Mouse (Mus musculus): Measurements from ENCODE around the gene Git2. TPM values are rescaled to one million over a fixed set of nuclear protein-coding genes. Genes with fewer than 3 reads are reported as not detected.

Git2 gene
- polyA plus RNA-seq, 1 experiment from 2014 or later: 51.8 TPM

DNA sequence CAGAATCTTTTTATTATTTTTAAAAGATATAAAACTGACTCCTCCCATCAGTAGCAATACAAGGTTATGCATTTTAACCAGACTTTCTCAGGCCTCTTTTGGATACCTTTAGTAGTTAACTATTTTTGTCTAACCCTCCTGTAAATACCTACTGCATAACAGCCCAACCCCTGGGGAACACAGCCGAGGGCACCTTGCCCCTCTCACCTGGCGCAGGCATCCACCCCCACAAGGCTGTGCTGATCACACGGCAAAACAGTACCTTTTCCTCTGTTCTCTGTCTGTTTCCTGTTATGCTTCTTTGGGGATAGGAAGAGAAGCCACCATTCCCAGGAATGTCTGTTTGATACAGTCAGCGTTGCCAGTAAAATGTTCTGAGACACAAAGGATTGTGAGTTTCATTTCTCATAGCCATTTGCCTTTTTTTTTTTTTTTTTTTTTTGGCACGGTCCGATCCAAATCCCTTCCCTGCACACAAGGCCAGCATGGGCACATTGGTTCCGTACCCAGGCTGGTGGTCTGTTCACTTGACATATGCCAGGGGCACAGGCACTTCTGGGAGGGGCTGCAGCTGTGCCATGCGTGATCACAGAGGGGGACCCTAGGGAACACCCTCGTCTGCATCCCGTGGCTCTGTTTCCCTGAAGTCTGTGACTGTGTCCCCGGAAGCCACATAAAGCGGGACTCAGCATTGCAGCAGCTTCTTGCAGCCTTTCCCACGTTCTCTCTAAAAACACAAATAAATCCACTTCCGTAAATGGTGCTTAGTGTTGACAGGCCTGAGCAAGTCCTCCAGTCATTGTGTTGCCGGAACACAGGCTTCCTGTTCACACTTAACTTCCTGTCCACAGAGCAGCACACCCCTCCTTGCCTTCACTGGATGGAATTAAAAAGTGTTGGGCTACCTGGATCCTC lies 30.4 kb upstream of the Git2 start:
- H3K36me3 ChIP-seq (ENCODE audit: insufficient read depth): peaks cover 80% of the 10 kb centered on the region
- DNase-seq: peak; percentile 44
- no peak overlapping the region for H3K4me3 ChIP-seq (ENCODE audit: low read depth, low read length)
- H3K9me3 ChIP-seq (ENCODE audit: low read depth, low read length): no peaks in the 10 kb centered on the region
- no peak for TF ChIP-seq CTCF (IDR thresholded peaks at IDR 0.05; ENCODE audit: low read depth)
- no peaks in the 10 kb centered on the region for H3K4me1 ChIP-seq (ENCODE audit: insufficient read depth)
- no peak overlapping the region for H3K9ac ChIP-seq
- H3K27me3 ChIP-seq (ENCODE audit: insufficient read depth, low read length): no peaks in the 10 kb centered on the region
- no peak for ATAC-seq (ENCODE audit: insufficient read depth)
- 69% methylated on average over 15 of the region's 15 CpGs for WGBS
- peak overlapping the region; percentile 18 for H3K4me2 ChIP-seq
- H3K27ac ChIP-seq (ENCODE audit: low read depth): peak overlapping the region; percentile 46

DNA sequence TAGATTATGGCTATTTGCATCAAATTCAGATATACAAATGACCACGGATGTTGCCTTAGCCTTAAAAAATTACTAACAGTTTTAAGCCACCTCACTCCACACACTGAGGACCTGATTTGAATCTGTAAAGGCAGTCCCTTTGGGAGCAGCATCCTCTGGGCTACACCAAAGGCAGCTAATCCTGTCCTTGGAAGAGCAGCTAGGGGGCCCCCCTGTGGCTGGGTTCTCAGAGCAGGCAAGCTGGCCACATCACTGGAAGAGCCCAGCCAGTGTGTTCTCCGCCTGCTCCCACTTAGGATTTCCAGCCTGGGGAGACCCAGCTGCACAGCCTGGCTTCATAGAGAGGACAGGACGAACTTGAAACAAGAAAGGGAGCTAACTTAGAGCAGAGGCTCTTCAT lies 29.6 kb upstream of the Git2 start:
- TF ChIP-seq CTCF (IDR thresholded peaks at IDR 0.05; ENCODE audit: low read depth): peak; percentile 44
- Histone ChIP-seq H3K4me3 (ENCODE audit: low read depth, low read length) (no peak overlapping the region), H3K9me3 (ENCODE audit: low read depth, low read length) (no peaks in the 10 kb centered on the region), H3K36me3 (ENCODE audit: insufficient read depth) (peaks cover 86% of the 10 kb centered on the region), H3K9ac (no peak overlapping the region), H3K4me1 (ENCODE audit: insufficient read depth) (no peaks in the 10 kb centered on the region), H3K27ac (ENCODE audit: low read depth) (0 out of 2 replicates have a peak overlapping the region, but pooled peaks have one; percentile 33), H3K27me3 (ENCODE audit: insufficient read depth, low read length) (no peaks in the 10 kb centered on the region), H3K4me2 (no peak overlapping the region)
- 49% methylated on average over 3 of the region's 3 CpGs for WGBS
- DNase-seq (peak; percentile 65), ATAC-seq (ENCODE audit: insufficient read depth) (no peak)

DNA sequence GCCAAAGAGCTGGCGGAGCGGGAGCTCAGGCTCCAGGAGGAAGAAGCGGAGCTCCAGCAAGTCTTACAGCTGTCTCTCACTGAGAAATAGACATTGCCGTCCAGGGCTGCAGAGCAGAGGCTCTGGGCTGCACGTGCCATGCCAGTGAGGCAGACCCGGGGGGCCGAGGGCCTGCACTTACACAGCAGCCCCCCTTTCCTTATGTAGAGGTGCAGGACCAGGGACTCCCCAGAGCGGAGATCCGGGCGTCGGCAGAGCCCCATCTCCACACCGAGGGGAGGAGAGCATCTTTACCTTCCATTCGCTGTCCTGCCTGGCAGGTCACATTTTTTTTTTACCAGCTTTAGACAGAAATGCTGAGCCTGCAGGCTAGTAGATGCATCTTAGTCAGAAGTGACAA lies 29.0 kb upstream of the Git2 start:
- no peaks in the 10 kb centered on the region for H3K4me1 ChIP-seq (ENCODE audit: insufficient read depth)
- no peak overlapping the region for H3K4me3 ChIP-seq (ENCODE audit: low read depth, low read length)
- no peaks in the 10 kb centered on the region for H3K27me3 ChIP-seq (ENCODE audit: insufficient read depth, low read length)
- H3K9ac ChIP-seq: no peak overlapping the region
- ATAC-seq (ENCODE audit: insufficient read depth) (no peak), DNase-seq (no peak)
- H3K4me2 ChIP-seq: no peak overlapping the region
- 90% methylated on average over 13 of the region's 13 CpGs for WGBS
- H3K27ac ChIP-seq (ENCODE audit: low read depth): no peak overlapping the region
- H3K36me3 ChIP-seq (ENCODE audit: insufficient read depth): peaks cover 91% of the 10 kb centered on the region
- no peaks in the 10 kb centered on the region for H3K9me3 ChIP-seq (ENCODE audit: low read depth, low read length)
- no peak for TF ChIP-seq CTCF (IDR thresholded peaks at IDR 0.05; ENCODE audit: low read depth)

DNA sequence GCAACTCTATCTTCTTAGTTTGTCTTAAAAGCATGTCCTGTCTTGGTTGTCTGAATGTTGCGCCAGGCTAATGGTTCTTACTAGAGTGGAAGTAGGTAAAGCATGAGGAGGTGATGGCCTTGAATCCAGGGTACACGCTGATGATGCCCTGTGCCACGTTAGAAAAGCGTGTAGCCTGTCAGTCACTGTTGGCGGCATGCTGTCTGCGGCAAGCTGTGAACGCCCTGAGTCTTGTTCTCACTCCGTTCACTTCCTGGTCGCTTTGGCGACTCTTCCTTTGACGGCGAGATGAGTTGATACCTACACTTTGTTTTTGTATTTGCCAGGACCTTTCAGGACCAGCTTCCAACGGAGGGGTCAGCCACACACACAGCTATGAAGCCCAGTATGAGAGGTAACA lies 27.9 kb upstream of the Git2 start:
- H3K27me3 ChIP-seq (ENCODE audit: insufficient read depth, low read length): no peaks in the 10 kb centered on the region
- H3K27ac ChIP-seq (ENCODE audit: low read depth): no peak overlapping the region
- no peak overlapping the region for H3K9ac ChIP-seq
- DNase-seq (no peak), ATAC-seq (ENCODE audit: insufficient read depth) (no peak)
- no peak overlapping the region for H3K4me2 ChIP-seq
- 86% methylated on average over 13 of the region's 13 CpGs for WGBS
- no peaks in the 10 kb centered on the region for H3K9me3 ChIP-seq (ENCODE audit: low read depth, low read length)
- H3K36me3 ChIP-seq (ENCODE audit: insufficient read depth): peaks cover 91% of the 10 kb centered on the region
- no peaks in the 10 kb centered on the region for H3K4me1 ChIP-seq (ENCODE audit: insufficient read depth)
- no peak for TF ChIP-seq CTCF (IDR thresholded peaks at IDR 0.05; ENCODE audit: low read depth)
- H3K4me3 ChIP-seq (ENCODE audit: low read depth, low read length): no peak overlapping the region

DNA sequence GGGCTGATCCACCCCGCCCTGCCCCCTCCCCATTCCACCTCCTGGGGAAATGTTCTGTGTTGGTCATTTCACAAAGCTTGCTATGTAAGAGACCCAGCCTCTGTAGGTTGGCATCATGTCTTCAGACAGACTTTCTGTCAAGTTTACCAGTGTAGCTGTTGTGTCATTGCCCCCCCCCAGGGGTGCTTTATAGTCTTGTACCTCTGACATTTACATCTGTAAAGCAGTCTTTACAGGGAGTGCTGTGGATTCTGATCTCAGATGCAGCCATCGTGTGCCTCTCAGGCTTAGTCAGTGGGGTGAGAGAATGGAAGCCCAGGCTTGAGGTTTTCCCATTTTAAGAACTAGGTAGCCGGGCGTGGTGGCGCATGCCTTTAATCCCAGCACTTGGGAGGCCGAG lies 26.5 kb upstream of the Git2 start:
- Histone ChIP-seq H3K36me3 (ENCODE audit: insufficient read depth) (peaks cover 85% of the 10 kb centered on the region), H3K27me3 (ENCODE audit: insufficient read depth, low read length) (no peaks in the 10 kb centered on the region), H3K9me3 (ENCODE audit: low read depth, low read length) (no peaks in the 10 kb centered on the region), H3K27ac (ENCODE audit: low read depth) (no peak overlapping the region), H3K9ac (no peak overlapping the region), H3K4me1 (ENCODE audit: insufficient read depth) (no peaks in the 10 kb centered on the region; the same call in 1 of the 2 replicates), H3K4me2 (no peak overlapping the region), H3K4me3 (ENCODE audit: low read depth, low read length) (no peak overlapping the region)
- WGBS: 89% methylated on average over 6 of the region's 6 CpGs
- TF ChIP-seq CTCF (IDR thresholded peaks at IDR 0.05; ENCODE audit: low read depth): no peak
- DNase-seq (no peak), ATAC-seq (ENCODE audit: insufficient read depth) (no peak)

DNA sequence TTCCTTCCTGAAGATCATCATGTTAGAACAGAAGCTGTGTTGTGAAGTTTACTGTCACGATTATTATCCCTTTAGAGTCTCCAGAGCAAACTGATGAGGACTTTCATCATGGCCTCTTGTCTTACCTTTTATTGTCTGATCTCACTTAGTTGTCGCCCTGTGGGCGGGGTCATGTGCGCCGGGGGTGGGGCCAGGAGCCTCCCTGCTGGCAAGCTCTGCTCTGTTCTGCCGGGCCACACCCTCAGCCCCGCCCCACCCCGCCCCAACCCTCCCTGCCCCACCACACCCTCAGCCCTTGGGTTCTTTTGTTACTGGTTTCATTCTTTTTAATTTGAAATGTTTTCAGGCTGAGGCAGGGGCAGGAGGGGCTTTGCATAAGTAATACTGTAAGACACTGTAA lies 25.7 kb upstream of the Git2 start:
- Histone ChIP-seq H3K4me1 (ENCODE audit: insufficient read depth) (no peaks in the 10 kb centered on the region; the same call in 1 of the 2 replicates), H3K9ac (no peak overlapping the region), H3K4me3 (ENCODE audit: low read depth, low read length) (no peak overlapping the region), H3K27me3 (ENCODE audit: insufficient read depth, low read length) (no peaks in the 10 kb centered on the region), H3K27ac (ENCODE audit: low read depth) (no peak overlapping the region), H3K9me3 (ENCODE audit: low read depth, low read length) (no peaks in the 10 kb centered on the region), H3K36me3 (ENCODE audit: insufficient read depth) (peaks cover 78% of the 10 kb centered on the region), H3K4me2 (no peak overlapping the region)
- DNase-seq (no peak), ATAC-seq (ENCODE audit: insufficient read depth) (no peak)
- 36% methylated on average over 8 of the region's 8 CpGs for WGBS
- TF ChIP-seq CTCF (IDR thresholded peaks at IDR 0.05; ENCODE audit: low read depth): no peak

DNA sequence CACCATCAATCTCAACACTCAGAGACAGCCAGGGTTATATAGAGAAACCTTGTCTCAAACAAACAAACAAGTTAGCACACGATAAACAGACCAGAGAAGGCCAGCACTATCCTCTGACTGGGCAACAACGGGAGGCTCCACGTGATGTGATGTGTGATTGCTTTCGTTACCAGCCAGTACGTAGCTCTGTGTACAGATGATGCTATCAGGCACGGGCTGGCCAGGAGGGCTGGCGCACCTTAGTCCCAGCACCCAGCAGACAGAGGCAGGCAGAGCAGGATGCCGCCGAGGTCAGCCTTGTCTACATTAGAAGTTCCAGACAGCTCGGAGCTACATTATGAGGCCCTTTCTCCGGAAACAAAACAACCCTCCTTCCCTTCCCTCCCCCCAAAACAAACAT lies 24.5 kb upstream of the Git2 start:
- H3K4me3 ChIP-seq (ENCODE audit: low read depth, low read length): no peak overlapping the region
- no peak overlapping the region for H3K4me2 ChIP-seq
- peaks cover 67% of the 10 kb centered on the region for H3K36me3 ChIP-seq (ENCODE audit: insufficient read depth)
- no peak overlapping the region for H3K9ac ChIP-seq
- ATAC-seq (ENCODE audit: insufficient read depth) (no peak), DNase-seq (no peak)
- TF ChIP-seq CTCF (IDR thresholded peaks at IDR 0.05; ENCODE audit: low read depth): no peak
- no peaks in the 10 kb centered on the region for H3K9me3 ChIP-seq (ENCODE audit: low read depth, low read length)
- no peaks in the 10 kb centered on the region for H3K27me3 ChIP-seq (ENCODE audit: insufficient read depth, low read length)
- H3K27ac ChIP-seq (ENCODE audit: low read depth): no peak overlapping the region
- peaks cover 4% of the 10 kb centered on the region for H3K4me1 ChIP-seq (ENCODE audit: insufficient read depth)
- 64% methylated on average over 11 of the region's 11 CpGs for WGBS

Measured in lung, embryonic 14.5 days (tissue).